In genomic region chr11:98981997-98982772, GRCm38 (mm10) we compare ENCODE assay signal across 8 mouse cellular contexts. TPM values are rescaled to one million over a fixed set of nuclear protein-coding genes. Genes with fewer than 3 reads are reported as not detected.
DNase-seq lines count a peak whose midpoint lies in the region; ATAC-seq lines count a peak whose summit lies in the region.

No protein-coding gene starts in this region.

- peaks cover 22% of the 10 kb centered on the region for H3K4me1 ChIP-seq in embryonic facial prominence, embryonic 13.5 days
- H3K4me1 ChIP-seq in hindbrain, embryonic 12.5 days, result peaks cover 19% of the 10 kb centered on the region
- peaks cover 11% of the 10 kb centered on the region; the same call in 1 of the 2 replicates for H3K4me1 ChIP-seq in stomach, embryonic 14.5 days (ENCODE audit: control insufficient read depth, insufficient read depth, low read length)

- H3K27ac ChIP-seq in embryonic facial prominence, embryonic 13.5 days, result peak overlapping the region; percentile 51; the same call in 1 of the 2 replicates
- peak overlapping the region; percentile 92 for H3K27ac ChIP-seq in hindbrain, embryonic 12.5 days
- no peak overlapping the region for H3K27ac ChIP-seq in stomach, embryonic 14.5 days (ENCODE audit: low read length)

- no peaks in the 10 kb centered on the region for H3K9me3 ChIP-seq in embryonic facial prominence, embryonic 13.5 days
- H3K9me3 ChIP-seq in hindbrain, embryonic 12.5 days (replicated peaks), result no peaks in the 10 kb centered on the region
- no peaks in the 10 kb centered on the region for H3K9me3 ChIP-seq in stomach, embryonic 14.5 days (ENCODE audit: control insufficient read depth, low read depth, low read length)

- H3K4me3 ChIP-seq in embryonic facial prominence, embryonic 13.5 days, result peak overlapping the region; percentile 63
- peak overlapping the region; percentile 61 for H3K4me3 ChIP-seq in hindbrain, embryonic 12.5 days
- peak overlapping the region; percentile 53 for H3K4me3 ChIP-seq in stomach, embryonic 14.5 days (ENCODE audit: low read depth, low read length)

- DNase-seq in layer of hippocampus, adult 18-20 months (ENCODE audit: low spot score in 2 of 2), result peak; percentile 70 to 73
- no peak for DNase-seq in layer of hippocampus, adult 11-12 months (ENCODE audit: low spot score)
- DNase-seq in adrenal gland, postnatal 10 days, result peak; percentile 79
- DNase-seq in left cerebral cortex, postnatal 25 days (ENCODE audit: low spot score in 2 of 2), result peak; percentile 81 to 82
- DNase-seq in mesoderm, embryonic 11.5 days (ENCODE audit: low read depth, low spot score), result peak; percentile 85

- H3K4me2 ChIP-seq in embryonic facial prominence, embryonic 13.5 days, result peak overlapping the region; percentile 99
- H3K4me2 ChIP-seq in hindbrain, embryonic 12.5 days (replicated peaks), result peak overlapping the region; percentile 91
- peak overlapping the region; percentile 97 for H3K4me2 ChIP-seq in stomach, embryonic 14.5 days (replicated peaks; ENCODE audit: low read depth, low read length)

- intact Hi-C loops in left cerebral cortex, postnatal 25 days (cut with DNase I), result loop anchor here (2.0 to 10.0 kb wide), 4 partner anchors 55 to 1323 kb away; no protein-coding TSS in a partner anchor

- under 1% methylated on average over 94 of the region's 94 CpGs for WGBS in embryonic facial prominence, embryonic 13.5 days
- under 1% methylated on average over 94 of the region's 94 CpGs for WGBS in hindbrain, embryonic 12.5 days
- WGBS in stomach, embryonic 14.5 days, result under 1% methylated on average over 88 of the region's 94 CpGs

- peaks cover 21% of the 10 kb centered on the region for H3K27me3 ChIP-seq in embryonic facial prominence, embryonic 13.5 days
- peaks cover 26% of the 10 kb centered on the region for H3K27me3 ChIP-seq in hindbrain, embryonic 12.5 days
- H3K27me3 ChIP-seq in stomach, embryonic 14.5 days (ENCODE audit: control insufficient read depth, insufficient read depth, low read length), result no peaks in the 10 kb centered on the region

- peak; percentile 28; the same call in 1 of the 2 replicates for ATAC-seq in embryonic facial prominence, embryonic 13.5 days (ENCODE audit: insufficient number of reproducible peaks, insufficient read depth, low FRiP score, low TSS enrichment, low read depth)
- peak; percentile 65 for ATAC-seq in hindbrain, embryonic 12.5 days (ENCODE audit: low FRiP score)
- ATAC-seq in stomach, embryonic 14.5 days (ENCODE audit: insufficient number of reproducible peaks, insufficient read depth, low FRiP score, low read depth), result peak; percentile 71

- H3K9ac ChIP-seq in embryonic facial prominence, embryonic 13.5 days, result peak overlapping the region; percentile 71
- H3K9ac ChIP-seq in hindbrain, embryonic 12.5 days, result peak overlapping the region; percentile 82
- H3K9ac ChIP-seq in stomach, embryonic 14.5 days (replicated peaks; ENCODE audit: low read depth, low read length), result peak overlapping the region; percentile 22

- H3K36me3 ChIP-seq in embryonic facial prominence, embryonic 13.5 days, result no peaks in the 10 kb centered on the region
- H3K36me3 ChIP-seq in hindbrain, embryonic 12.5 days, result no peaks in the 10 kb centered on the region
- H3K36me3 ChIP-seq in stomach, embryonic 14.5 days (ENCODE audit: control insufficient read depth, insufficient read depth, low read length), result no peaks in the 10 kb centered on the region

RNA-seq across cellular contexts. Expression of gene Gjd3, which starts 0.6 kb away (rescaled TPM):
- total RNA-seq in layer of hippocampus, adult 18-20 months (2021), result 1 to 10 TPM in 1 of 2 experiments, under 1 TPM in 1; 0.52 to 1.2 TPM
- total RNA-seq in adrenal gland, postnatal 10 days (2021), result under 1 TPM; 0.45 to 0.73 TPM
- 0.34 and 0.44 TPM in 2 replicates for polyA plus RNA-seq in embryonic facial prominence, embryonic 13.5 days (2015; fragmentation: Nextera tagmentation; extraction: Ambion mirVana)
- polyA plus RNA-seq in hindbrain, embryonic 12.5 days (2016; fragmentation: Nextera tagmentation; extraction: Ambion mirVana), result 0.88 and 1.1 TPM in 2 replicates
- total RNA-seq in left cerebral cortex, postnatal 25 days (2021), result 1 to 10 TPM; 2.9 to 3.0 TPM
- polyA plus RNA-seq in stomach, embryonic 14.5 days (2014; fragmentation: Nextera tagmentation; extraction: Ambion mirVana), result not detected in 2 replicates

RNA-seq across cellular contexts. Expression of gene Top2a, which starts 41.8 kb away (rescaled TPM):
- total RNA-seq in layer of hippocampus, adult 18-20 months (2021), result under 1 TPM; 0.52 to 0.96 TPM
- 10 to 100 TPM; 54.0 to 73.1 TPM for total RNA-seq in adrenal gland, postnatal 10 days (2021)
- 272 and 279 TPM in 2 replicates for polyA plus RNA-seq in embryonic facial prominence, embryonic 13.5 days (2015; fragmentation: Nextera tagmentation; extraction: Ambion mirVana)
- 195 and 199 TPM in 2 replicates for polyA plus RNA-seq in hindbrain, embryonic 12.5 days (2016; fragmentation: Nextera tagmentation; extraction: Ambion mirVana)
- 1 to 10 TPM in 1 of 2 experiments, under 1 TPM in 1; 0.87 to 1.3 TPM for total RNA-seq in left cerebral cortex, postnatal 25 days (2021)
- polyA plus RNA-seq in stomach, embryonic 14.5 days (2014; fragmentation: Nextera tagmentation; extraction: Ambion mirVana), result 260 and 284 TPM in 2 replicates

RNA-seq across cellular contexts. Expression of gene Rara, which starts 54.6 kb away (rescaled TPM):
- total RNA-seq in layer of hippocampus, adult 18-20 months (2021), result 10 to 100 TPM; 18.3 to 26.6 TPM
- 10 to 100 TPM; 26.2 to 34.7 TPM for total RNA-seq in adrenal gland, postnatal 10 days (2021)
- polyA plus RNA-seq in embryonic facial prominence, embryonic 13.5 days (2015; fragmentation: Nextera tagmentation; extraction: Ambion mirVana), result 39.4 and 44.7 TPM in 2 replicates
- polyA plus RNA-seq in hindbrain, embryonic 12.5 days (2016; fragmentation: Nextera tagmentation; extraction: Ambion mirVana), result 38.6 and 46.9 TPM in 2 replicates
- total RNA-seq in left cerebral cortex, postnatal 25 days (2021), result 10 to 100 TPM in 1 of 2 experiments, 1 to 10 TPM in 1; 9.4 to 12.1 TPM
- polyA plus RNA-seq in stomach, embryonic 14.5 days (2014; fragmentation: Nextera tagmentation; extraction: Ambion mirVana), result 54.0 and 56.8 TPM in 2 replicates

RNA-seq across cellular contexts. Expression of gene Igfbp4, which starts 58.9 kb away (rescaled TPM):
- total RNA-seq in layer of hippocampus, adult 18-20 months (2021), result 10 to 100 TPM; 74.6 to 94.0 TPM
- total RNA-seq in adrenal gland, postnatal 10 days (2021), result 100 to 1,000 TPM; 219 to 333 TPM
- 1,128 and 1,158 TPM in 2 replicates for polyA plus RNA-seq in embryonic facial prominence, embryonic 13.5 days (2015; fragmentation: Nextera tagmentation; extraction: Ambion mirVana)
- polyA plus RNA-seq in hindbrain, embryonic 12.5 days (2016; fragmentation: Nextera tagmentation; extraction: Ambion mirVana), result 428 and 445 TPM in 2 replicates
- 10 to 100 TPM; 71.2 to 78.2 TPM for total RNA-seq in left cerebral cortex, postnatal 25 days (2021)
- polyA plus RNA-seq in stomach, embryonic 14.5 days (2014; fragmentation: Nextera tagmentation; extraction: Ambion mirVana), result 494 and 532 TPM in 2 replicates

Comparison
In these comparisons a context has a peak if more than half of its experiments do, and no peak if none do; other contexts are left out.
1. H3K9ac ChIP-seq: peak in every context shown above with its lines; median percentile 82 in hindbrain, embryonic 12.5 days; 71 in embryonic facial prominence, embryonic 13.5 days; 22 in stomach, embryonic 14.5 days.
2. RNA of gene Top2a, which starts 41.8 kb away (total RNA-seq): 54.0 to 73.1 TPM in adrenal gland, postnatal 10 days; 0.87 to 1.3 TPM in left cerebral cortex, postnatal 25 days and 0.52 to 0.96 TPM in layer of hippocampus, adult 18-20 months; every median in the first group is over 10 times any median in the second.
3. Peak in every context shown above with its lines, with median percentiles within 50 percentile points of each other: ATAC-seq, H3K4me2 ChIP-seq and H3K4me3 ChIP-seq.